In the genomic region with DNA sequence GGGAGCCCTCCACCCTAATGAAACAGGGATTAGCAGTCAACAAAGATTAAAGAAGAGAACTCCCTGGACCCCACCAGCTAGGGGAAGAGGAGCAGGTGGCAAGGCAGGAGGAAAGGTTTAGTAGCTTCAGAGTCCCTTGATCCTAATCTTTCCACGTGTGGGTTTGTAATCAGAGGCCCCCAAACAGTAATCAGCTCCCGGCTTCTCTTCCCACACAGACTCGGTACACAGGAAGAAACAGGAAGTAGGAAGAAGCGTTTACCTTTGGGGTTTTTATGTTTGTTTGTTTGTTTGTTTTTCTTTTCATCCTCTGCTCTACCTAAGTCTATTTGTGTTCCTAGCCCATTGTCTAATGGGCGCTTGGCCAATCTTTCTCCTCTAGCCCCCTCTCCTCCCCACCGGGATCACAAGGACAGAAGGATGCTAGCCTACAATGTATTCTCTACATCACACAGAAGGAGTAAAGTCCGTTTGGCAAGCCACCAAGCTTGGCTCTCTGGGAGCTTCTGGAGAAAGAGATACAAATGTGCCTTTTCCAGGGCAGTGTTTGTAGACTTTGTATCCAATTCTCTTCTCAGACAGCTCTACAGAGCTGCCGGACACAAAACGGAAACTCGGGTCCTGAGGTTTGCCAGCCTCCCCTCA, we compare ENCODE assay signal across 8 mouse cellular contexts.
A peak's percentile ranks its signal among the peaks of the same experiment; 100 is the strongest.
DNase-seq lines count a peak whose midpoint lies in the region; ATAC-seq and TF ChIP-seq lines count a peak whose summit lies in the region.

No protein-coding gene starts in this region.

- no peak for TF ChIP-seq CTCF in intestine, postnatal 0 days (IDR thresholded peaks at IDR 0.05; ENCODE audit: low read depth)

- H3K9me3 ChIP-seq in megakaryocyte, embryonic 14.5 days: no peaks in the 10 kb centered on the region
- no peaks in the 10 kb centered on the region for H3K9me3 ChIP-seq in intestine, postnatal 0 days (ENCODE audit: control insufficient read depth)

- peaks cover 97% of the 10 kb centered on the region for H3K4me1 ChIP-seq in megakaryocyte, embryonic 14.5 days
- 0 out of 2 replicates have a peak, but pooled peaks cover 3% of the 10 kb centered on the region for H3K4me1 ChIP-seq in intestine, postnatal 0 days (replicated peaks; ENCODE audit: control insufficient read depth, insufficient read depth, low read length)

- no peak for ATAC-seq in megakaryocyte, adult 5-6 weeks (ENCODE audit: poor library complexity, severe bottlenecking)
- ATAC-seq in intestine, postnatal 0 days: peak; percentile 81
- ATAC-seq in granulocyte monocyte progenitor cell, adult 5-6 weeks (replicated peaks; ENCODE audit: poor library complexity, severe bottlenecking): no peak

- DNase-seq in gastrocnemius, postnatal 10 days: peak; percentile 39
- no peak for DNase-seq in gastrocnemius, adult 18-20 months (ENCODE audit: low spot score)
- peak; percentile 14 for DNase-seq in retina, postnatal 7 days (ENCODE audit: low read depth, low spot score)
- DNase-seq in layer of hippocampus, adult 11-12 months (ENCODE audit: low spot score): no peak

- peak overlapping the region; percentile 28 for H3K4me2 ChIP-seq in intestine, postnatal 0 days (replicated peaks; ENCODE audit: low read depth)

- peak overlapping the region; percentile 81 for H3K4me3 ChIP-seq in megakaryocyte, embryonic 14.5 days (replicated peaks)
- H3K4me3 ChIP-seq in intestine, postnatal 0 days (ENCODE audit: low read depth, low read length): no peak overlapping the region

- peaks cover 3% of the 10 kb centered on the region for H3K36me3 ChIP-seq in megakaryocyte, embryonic 14.5 days (replicated peaks; ENCODE audit: low read length)
- H3K36me3 ChIP-seq in intestine, postnatal 0 days (ENCODE audit: control insufficient read depth, insufficient read depth): no peaks in the 10 kb centered on the region

- 24% methylated on average over 10 of the region's 10 CpGs for WGBS in intestine, postnatal 0 days

- no peak overlapping the region for H3K9ac ChIP-seq in intestine, postnatal 0 days (ENCODE audit: low read depth, low read length)

- H3K27me3 ChIP-seq in megakaryocyte, embryonic 14.5 days (replicated peaks): no peaks in the 10 kb centered on the region
- H3K27me3 ChIP-seq in intestine, postnatal 0 days (replicated peaks; ENCODE audit: control insufficient read depth, insufficient read depth, low read length): no peaks in the 10 kb centered on the region

- H3K27ac ChIP-seq in intestine, postnatal 0 days (ENCODE audit: low read depth, low read length): peak overlapping the region; percentile 58; the same call in 1 of the 2 replicates

Comparison
In these comparisons a context has a peak if more than half of its experiments do, and no peak if none do; other contexts are left out.
1. DNase-seq: peak in gastrocnemius, postnatal 10 days (single experiment) and retina, postnatal 7 days (single experiment); none in gastrocnemius, adult 18-20 months (single experiment) and layer of hippocampus, adult 11-12 months (single experiment).